Mouse (Mus musculus) layer of hippocampus, postnatal 25 days (tissue): ENCODE measurements around the gene Gm5935. TPM values are rescaled to one million over a fixed set of nuclear protein-coding genes. Genes with fewer than 3 reads are reported as not detected.
"Not testable (repeated sequence)": the region's sequence is repeated elsewhere in the genome, so short reads cannot be mapped to it uniquely, and the experiment has no call there.

Experiments used
- DNase-seq, 2 experiments: peaks; one replicate each; pipeline ENCODE4 v3.0.0; 2022; ENCODE audit warnings: mixed read lengths in 2 of 2, low spot score in 1 of 2; ENCODE audit errors: extremely low spot score in 1 of 2
- total RNA-seq, 2 experiments: library from RNA; stranded (reverse); gene quantifications; 2 replicates each; pipeline ENCODE4 v1.2.3; 2021

The Gm5935 gene
- not detected for total RNA-seq

DNA sequence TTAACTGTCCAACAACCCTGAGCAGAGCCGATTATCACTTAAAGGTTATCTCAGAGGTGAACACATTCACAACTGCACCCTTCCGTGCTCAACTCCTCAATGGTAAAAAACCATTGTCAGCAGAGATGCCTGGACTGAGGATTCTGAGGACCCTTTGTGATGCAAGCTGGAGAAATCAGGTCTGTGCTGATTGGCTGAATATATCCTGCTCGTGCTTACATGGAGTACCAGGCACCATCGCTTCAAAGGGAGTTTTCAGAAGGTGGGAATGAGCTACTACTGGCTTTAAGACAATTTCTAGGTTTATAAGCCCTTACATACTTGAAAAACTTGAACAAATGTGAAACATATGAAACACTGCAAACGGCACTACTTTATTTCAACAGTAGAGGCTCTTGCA, at the start of gene Gm5935:
Gm5935 (minus strand) TSS at position 101 of the 400 bp plus-strand sequence.
- not testable (repeated sequence) for DNase-seq

Other genes starting within 250 kb of the Gm5935 start
- not detected for gene Gm4297, start 200.3 kb downstream of the Gm5935 start, total RNA-seq